Mouse (Mus musculus) adrenal gland, adult 2 months (tissue): Measurements from ENCODE around the gene Olfr1385. TPM values are rescaled to one million over a fixed set of nuclear protein-coding genes. Genes with fewer than 3 reads are reported as not detected.
"Not testable (repeated sequence)": the region's sequence is repeated elsewhere in the genome, so short reads cannot be mapped to it uniquely, and the experiment has no call there.

Experiments
- DNase-seq: peaks from one replicate; pipeline ENCODE4 v3.0.0; 2021
- long read RNA-seq: library from polyadenylated mRNA; stranded (forward); transcript quantifications from one replicate; pipeline ENCODE4 v2.0.0, GENCODE M21; 2021
- polyA plus RNA-seq: library from polyadenylated mRNA; depleted of rRNA; stranded (reverse); fragments of >200 nt; gene quantifications from 2 replicates; pipeline ENCODE4 v1.2.3, GENCODE M21; 2012; rRNA removed
- total RNA-seq, 2 experiments: library from RNA; stranded (reverse); gene quantifications; 2 replicates each; pipeline ENCODE4 v1.2.3; 2021

Gene Olfr1385
- not detected for total RNA-seq
- not detected in 2 replicates for polyA plus RNA-seq
- long read RNA-seq: 0 reads

DNA sequence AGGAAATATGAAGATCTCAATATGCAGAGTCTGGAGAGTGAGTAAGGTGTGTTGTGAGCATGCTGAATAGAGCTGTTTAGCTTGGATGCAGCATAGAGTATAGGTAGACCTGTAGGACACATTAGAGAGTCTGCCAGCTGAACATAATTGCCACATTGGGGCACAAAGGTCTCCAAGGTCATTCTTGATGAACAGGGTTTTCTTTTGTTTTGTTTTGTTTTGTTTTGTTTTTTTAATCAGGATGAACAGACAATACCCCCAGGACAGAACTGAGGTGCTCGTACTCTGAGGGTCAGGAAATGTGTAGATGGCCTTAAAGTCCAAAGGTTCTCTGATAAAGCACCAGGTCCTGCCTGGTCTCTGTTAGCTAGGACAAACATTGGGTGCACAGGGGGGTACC, at the start of gene Olfr1385:
Gene Olfr1385 (plus strand): TSS at position 301 of the 400 bp plus-strand sequence.
- not testable (repeated sequence) for DNase-seq

DNA sequence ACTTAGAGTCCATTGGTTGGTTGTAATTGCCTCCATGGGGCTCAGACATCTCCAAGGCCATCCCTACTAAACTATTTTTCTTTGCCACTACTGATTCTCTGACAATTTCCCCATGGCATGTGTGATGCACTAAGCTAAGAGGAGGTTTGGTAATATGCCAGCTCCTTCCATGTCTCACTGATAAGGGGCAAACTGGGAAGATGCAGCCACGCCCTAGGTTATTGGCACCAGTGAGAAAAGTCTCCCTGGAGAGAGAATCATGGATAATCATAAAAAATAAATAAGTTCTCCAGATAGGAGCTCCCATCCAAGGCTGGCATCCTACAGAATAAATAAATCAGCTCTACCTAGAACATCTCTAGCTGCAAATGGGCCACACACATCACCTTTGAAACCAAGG, 33.8 kb upstream of the Olfr1385 start, which contains the start of gene Olfr1387:
Gene Olfr1387 (plus strand): TSS at position 301 of the 400 bp plus-strand sequence.
- DNase-seq: no peak

DNA sequence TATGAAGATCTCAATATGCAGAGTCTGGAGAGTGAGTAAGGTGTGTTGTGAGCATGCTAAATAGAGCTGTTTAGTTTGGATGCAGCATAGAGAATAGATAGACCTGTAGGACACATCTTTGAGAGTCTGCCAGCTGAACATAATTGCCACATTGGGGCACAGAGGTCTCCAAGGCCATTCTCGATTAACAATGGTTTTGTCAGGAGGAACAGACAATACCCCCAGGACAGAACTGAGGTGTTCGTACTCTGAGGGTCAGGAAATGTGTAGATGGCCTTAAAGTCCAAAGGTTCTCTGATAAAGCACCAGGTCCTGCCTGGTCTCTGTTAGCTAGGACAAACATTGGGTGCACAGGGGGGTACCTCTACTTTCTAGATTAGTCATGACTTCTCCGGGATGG, 24.1 kb upstream of the Olfr1385 start, which contains the start of gene Olfr1386:
Gene Olfr1386 (plus strand): TSS at position 301 of the 400 bp plus-strand sequence.
- not testable (repeated sequence) for DNase-seq

DNA sequence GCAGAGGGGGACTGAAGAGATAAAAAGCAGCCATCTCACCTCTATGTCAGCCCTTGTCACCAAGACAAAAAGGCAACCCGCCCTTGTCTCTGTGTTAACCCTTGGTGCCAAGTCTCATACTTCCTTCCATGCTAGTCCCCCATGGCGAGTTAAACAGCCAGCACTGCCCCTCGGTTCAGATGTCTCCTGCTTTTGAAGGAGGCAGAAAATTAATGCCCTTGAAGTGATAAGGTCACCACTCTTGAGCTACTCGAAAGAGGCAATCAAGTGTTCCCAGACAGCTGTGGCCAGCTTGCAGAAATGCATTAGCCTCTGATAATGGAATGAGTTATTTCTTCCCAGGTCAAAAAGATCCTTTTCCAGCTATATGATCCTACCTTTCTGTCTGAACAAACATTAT, 2.9 kb upstream of the Olfr1385 start:
- no peak for DNase-seq

GRCm38 (mm10) chr11:49518086-49518485, 29.2 kb downstream of the Olfr1385 start:
- no peak for DNase-seq

- DNase-seq: no peak
Observed at GRCm38 (mm10) chr11:49519348-49519747, 30.5 kb downstream of the Olfr1385 start, which contains the start of gene Olfr1383. Olfr1383 (plus strand) TSS chr11:49519648.

GRCm38 (mm10) chr11:49527947-49528346, 39.1 kb downstream of the Olfr1385 start, which contains the start of gene Olfr1382:
Olfr1382 (plus strand) TSS chr11:49528247.
- no peak for DNase-seq

DNA sequence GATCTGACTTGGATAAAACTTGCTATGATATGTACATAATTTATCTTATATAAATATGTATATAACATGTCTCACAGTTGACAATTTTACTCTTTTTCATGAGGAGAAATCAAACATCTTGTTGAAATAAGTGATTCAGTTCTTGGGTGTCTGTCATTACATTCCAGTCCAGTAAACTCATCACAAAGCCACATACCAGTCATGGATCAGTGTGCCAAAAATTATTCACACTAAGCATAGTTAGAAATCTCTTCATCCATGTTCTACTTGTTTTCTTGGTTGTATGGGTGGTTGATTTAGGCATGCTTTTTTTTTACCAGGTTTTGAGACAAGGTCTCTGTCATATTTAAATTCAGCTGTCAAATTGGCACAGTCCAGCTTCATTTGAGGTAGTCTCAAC, 43.9 kb downstream of the Olfr1385 start:
- DNase-seq: no peak

DNA sequence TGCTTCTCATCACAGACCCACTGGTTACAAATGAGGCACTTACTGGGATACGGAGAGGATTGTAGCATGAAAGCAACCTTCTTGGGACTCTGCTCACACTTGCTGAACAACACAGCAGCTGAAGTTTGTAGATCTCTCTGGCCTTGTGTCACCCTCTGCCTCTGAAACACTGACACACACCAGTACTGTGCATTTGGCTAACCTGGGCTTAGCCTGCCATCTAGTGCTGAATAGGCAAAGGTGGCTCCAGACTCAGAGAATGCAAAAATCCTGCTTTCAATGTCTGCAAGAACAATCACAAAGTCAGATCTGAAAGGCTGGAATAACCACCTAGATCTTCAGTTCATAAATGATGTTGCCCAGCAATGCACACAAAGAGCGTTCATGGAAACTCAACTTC, 47.8 kb downstream of the Olfr1385 start:
- DNase-seq: not testable (repeated sequence)

- DNase-seq: not testable (repeated sequence)
Observed at GRCm38 (mm10) chr11:49543149-49543548, 54.3 kb downstream of the Olfr1385 start, which contains the start of gene Olfr1381. Olfr1381 (plus strand) TSS chr11:49543449.

Other genes starting within 250 kb of the Olfr1385 start
- gene Mgat1, start 244.9 kb upstream of the Olfr1385 start, total RNA-seq: 100 to 1,000 TPM; 115 to 119 TPM
- 173 and 211 TPM in 2 replicates for gene Mgat1, start 244.9 kb upstream of the Olfr1385 start, polyA plus RNA-seq
- gene Olfr1393, start 210.8 kb upstream of the Olfr1385 start, total RNA-seq: under 1 TPM in 1 of 2 experiments, not detected in 1; 0.32 TPM
- 0.04 TPM in 1 of 2 replicates, not detected in the other for gene Olfr1393, start 210.8 kb upstream of the Olfr1385 start, polyA plus RNA-seq
- not detected for gene Olfr1392, start 203.8 kb upstream of the Olfr1385 start, total RNA-seq
- 0.22 TPM in 1 of 2 replicates, not detected in the other for gene Olfr1392, start 203.8 kb upstream of the Olfr1385 start, polyA plus RNA-seq
- gene Olfr10, start 184.3 kb upstream of the Olfr1385 start, total RNA-seq: not detected
- not detected in 2 replicates for gene Olfr10, start 184.3 kb upstream of the Olfr1385 start, polyA plus RNA-seq
- gene Olfr1391, start 166.3 kb upstream of the Olfr1385 start, total RNA-seq: not detected
- not detected in 2 replicates for gene Olfr1391, start 166.3 kb upstream of the Olfr1385 start, polyA plus RNA-seq
- gene Olfr1390, start 153.9 kb upstream of the Olfr1385 start, total RNA-seq: not detected
- gene Olfr1390, start 153.9 kb upstream of the Olfr1385 start, polyA plus RNA-seq: not detected in 2 replicates
- not detected for gene Olfr1389, start 66.0 kb upstream of the Olfr1385 start, total RNA-seq
- not detected in 2 replicates for gene Olfr1389, start 66.0 kb upstream of the Olfr1385 start, polyA plus RNA-seq
- gene Olfr1388, start 52.4 kb upstream of the Olfr1385 start, total RNA-seq: under 1 TPM in 1 of 2 experiments, not detected in 1; 0.12 TPM
- gene Olfr1388, start 52.4 kb upstream of the Olfr1385 start, polyA plus RNA-seq: not detected in 2 replicates
- gene Olfr1387, start 33.7 kb upstream of the Olfr1385 start, total RNA-seq: not detected
- not detected in 2 replicates for gene Olfr1387, start 33.7 kb upstream of the Olfr1385 start, polyA plus RNA-seq
- gene Olfr1386, start 24.0 kb upstream of the Olfr1385 start, total RNA-seq: not detected
- not detected in 2 replicates for gene Olfr1386, start 24.0 kb upstream of the Olfr1385 start, polyA plus RNA-seq
- under 1 TPM in 1 of 2 experiments, not detected in 1; 0.37 TPM for gene Olfr1384, start 17.7 kb downstream of the Olfr1385 start, total RNA-seq
- gene Olfr1384, start 17.7 kb downstream of the Olfr1385 start, polyA plus RNA-seq: not detected in 2 replicates
- not detected for gene Olfr1383, start 30.6 kb downstream of the Olfr1385 start, total RNA-seq
- gene Olfr1383, start 30.6 kb downstream of the Olfr1385 start, polyA plus RNA-seq: not detected in 2 replicates
- gene Olfr1382, start 39.2 kb downstream of the Olfr1385 start, total RNA-seq: not detected
- not detected in 2 replicates for gene Olfr1382, start 39.2 kb downstream of the Olfr1385 start, polyA plus RNA-seq
- not detected for gene Olfr1381, start 54.4 kb downstream of the Olfr1385 start, total RNA-seq
- gene Olfr1381, start 54.4 kb downstream of the Olfr1385 start, polyA plus RNA-seq: not detected in 2 replicates
- gene Olfr1380, start 67.8 kb downstream of the Olfr1385 start, total RNA-seq: not detected
- not detected in 2 replicates for gene Olfr1380, start 67.8 kb downstream of the Olfr1385 start, polyA plus RNA-seq
- 10 to 100 TPM; 12.5 to 20.9 TPM for gene Flt4, start 120.2 kb downstream of the Olfr1385 start, total RNA-seq
- 16.5 and 17.5 TPM in 2 replicates for gene Flt4, start 120.2 kb downstream of the Olfr1385 start, polyA plus RNA-seq
- gene Scgb3a1, start 174.5 kb downstream of the Olfr1385 start, total RNA-seq: not detected
- 0.58 TPM in 1 of 2 replicates, not detected in the other for gene Scgb3a1, start 174.5 kb downstream of the Olfr1385 start, polyA plus RNA-seq
- gene Cnot6, start 223.7 kb downstream of the Olfr1385 start, total RNA-seq: 10 to 100 TPM; 36.6 to 38.2 TPM
- gene Cnot6, start 223.7 kb downstream of the Olfr1385 start, polyA plus RNA-seq: 2.5 and 2.6 TPM in 2 replicates